Mouse (Mus musculus) megakaryocyte, embryonic 14.5 days (primary cell): ENCODE data around the gene Gsk3a.

Experiments
- FLI1 ChIP-seq: IDR thresholded peaks from 2 replicates; pipeline ENCODE4 v1.6.1; 2012; ENCODE audit warnings: low read length, inconsistent platforms, mixed read lengths
- GATA1 ChIP-seq: IDR thresholded peaks from 3 replicates; pipeline ENCODE4 v1.6.1; 2012; ENCODE audit warnings: mixed read lengths, low read length, inconsistent platforms, borderline replicate concordance

DNA sequence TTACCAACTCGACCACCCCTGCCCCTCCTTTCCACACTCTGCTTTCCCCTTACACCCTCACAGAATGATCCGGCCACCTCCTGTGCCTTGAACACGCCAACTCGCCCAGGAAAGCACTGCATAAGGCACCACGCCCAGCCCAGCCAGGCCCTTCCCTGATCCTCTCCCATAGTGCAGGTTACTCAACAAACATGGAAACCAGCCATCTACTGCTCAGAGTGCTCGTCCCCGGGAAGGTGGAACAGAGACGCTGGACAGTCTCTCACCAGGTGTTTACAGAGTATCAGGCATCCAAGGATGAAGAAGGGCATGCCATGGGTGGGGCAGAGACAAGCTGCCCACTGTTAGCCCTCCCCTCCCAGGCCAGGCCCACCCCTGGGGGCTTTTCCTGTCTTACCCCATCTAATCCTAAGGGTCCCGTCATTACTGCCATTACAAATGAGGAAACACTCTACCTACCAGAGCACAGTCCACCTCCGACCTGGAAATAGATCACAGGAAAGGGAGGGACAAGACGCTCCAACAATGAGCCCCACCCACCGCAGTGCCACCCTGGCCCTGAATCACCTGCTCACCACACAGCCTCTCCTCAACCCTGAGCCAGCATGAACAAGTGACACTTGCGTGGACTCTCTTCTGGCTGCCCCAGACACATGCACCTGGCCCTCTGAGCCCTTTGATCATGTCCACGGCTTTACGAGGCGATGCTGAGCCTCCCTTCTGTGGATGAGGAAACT lies 31.4 kb downstream of the Gsk3a start:
- TF ChIP-seq FLI1: no peak
- TF ChIP-seq GATA1: no peak
